Mouse (Mus musculus) limb, embryonic 13.5 days (tissue): Measurements from ENCODE around the gene B4galt1. TPM values are rescaled to one million over a fixed set of nuclear protein-coding genes. Genes with fewer than 3 reads are reported as not detected.

ENCODE experiments used
- ATAC-seq: fragments of 200-750 bp; cut with Nextera tagmentation; 2 replicates; pipeline ENCODE4 v1.8.0; 2017; ENCODE audit warnings: low read depth, moderate number of reproducible peaks, moderate TSS enrichment; ENCODE audit not compliant: low FRiP score
- H3K27ac ChIP-seq: fragments of 300-500 bp; sonication (generic); 2 replicates; pipeline ENCODE4 v1.5.1; 2015; ENCODE audit warnings: inconsistent platforms, mild to moderate bottlenecking, moderate library complexity
- H3K27me3 ChIP-seq: fragments of 300-500 bp; sonication (generic); 2 replicates; pipeline ENCODE4 v1.6.1; 2015; ENCODE audit warnings: mild to moderate bottlenecking, inconsistent platforms
- H3K36me3 ChIP-seq: fragments of 300-500 bp; sonication (generic); 2 replicates; pipeline ENCODE4 v1.6.1; 2015; ENCODE audit warnings: inconsistent platforms, mild to moderate bottlenecking, moderate library complexity
- H3K4me1 ChIP-seq: fragments of 300-500 bp; sonication (generic); 2 replicates; pipeline ENCODE4 v1.6.1; 2015; ENCODE audit warnings: inconsistent platforms
- H3K4me2 ChIP-seq: fragments of 300-500 bp; sonication (generic); replicated peaks from 2 replicates; pipeline ENCODE4 v1.6.1; 2015; ENCODE audit warnings: inconsistent platforms, mild to moderate bottlenecking, moderate library complexity
- H3K4me3 ChIP-seq: fragments of 300-500 bp; sonication (generic); 2 replicates; pipeline ENCODE4 v1.5.1; 2015; ENCODE audit warnings: moderate library complexity, mild to moderate bottlenecking, inconsistent platforms
- H3K9ac ChIP-seq: fragments of 300-500 bp; sonication (generic); 2 replicates; pipeline ENCODE4 v1.6.1; 2015; ENCODE audit warnings: mild to moderate bottlenecking, inconsistent platforms
- H3K9me3 ChIP-seq: fragments of 300-500 bp; sonication (generic); 2 replicates; pipeline ENCODE4 v1.6.1; 2016; ENCODE audit warnings: inconsistent platforms
- WGBS: fragments of 180-500 bp; shearing (Covaris S2); methylation state at CpG from one replicate; pipeline ENCODE4 v1.1.7; 2015; 5-methylcytosine and 5-hydroxymethylcytosine counted together
- polyA plus RNA-seq: library from polyadenylated mRNA; unstranded; fragments of >200 nt; fragmentation: Nextera tagmentation; extraction: Ambion mirVana; gene quantifications from 2 replicates; pipeline ENCODE4 v1.2.1, GENCODE M21; 2015

Gene B4galt1
- polyA plus RNA-seq, 1 experiment from 2014 or later: 41.2 TPM

DNA sequence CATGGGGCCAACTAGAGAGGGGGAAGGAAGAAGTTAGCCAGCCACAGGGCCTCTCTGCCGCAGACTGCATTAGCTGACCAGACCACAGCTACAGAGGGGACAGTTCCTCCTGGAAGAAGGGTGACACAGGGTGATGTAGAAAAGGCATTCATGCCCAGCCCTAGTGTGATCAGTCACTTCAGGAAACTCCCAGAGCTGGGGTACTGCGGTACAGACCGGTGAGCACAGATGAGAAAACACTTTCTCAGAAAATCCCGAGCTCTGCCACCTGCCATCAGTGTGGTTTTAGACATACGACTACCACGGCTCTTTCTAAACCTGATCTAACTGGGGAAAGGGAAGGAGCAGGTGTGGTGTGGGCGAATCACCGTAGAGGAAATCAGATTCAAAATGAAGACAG, 30.1 kb downstream of the B4galt1 start:
- peaks cover 48% of the 10 kb centered on the region for H3K36me3 ChIP-seq
- ATAC-seq: no peak
- no peak overlapping the region for H3K4me3 ChIP-seq
- no peaks in the 10 kb centered on the region for H3K4me1 ChIP-seq
- no peaks in the 10 kb centered on the region for H3K27me3 ChIP-seq
- H3K9ac ChIP-seq: no peak overlapping the region
- H3K27ac ChIP-seq: no peak overlapping the region
- WGBS: 82% methylated on average over 8 of the region's 8 CpGs
- no peak overlapping the region for H3K4me2 ChIP-seq
- no peaks in the 10 kb centered on the region for H3K9me3 ChIP-seq

DNA sequence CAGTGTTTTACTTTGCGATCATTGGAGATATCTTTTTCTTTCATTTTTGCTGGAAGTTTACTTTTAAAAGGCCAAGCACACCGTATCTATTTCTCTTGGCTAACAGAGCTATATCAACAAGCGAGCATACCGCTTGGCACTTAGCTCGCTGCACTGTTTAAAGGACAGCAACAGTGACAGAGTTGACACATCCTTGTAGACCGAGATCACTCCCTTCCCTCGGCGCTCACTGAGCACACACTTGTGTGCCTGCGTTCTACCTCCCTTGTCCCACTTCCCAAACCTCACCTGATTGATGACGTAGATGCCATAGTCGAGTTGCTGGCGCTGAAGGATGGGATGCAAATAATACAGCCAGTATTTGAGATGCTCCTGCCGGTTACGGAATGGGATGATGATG, 30.7 kb downstream of the B4galt1 start:
- Histone ChIP-seq H3K27ac (no peak overlapping the region), H3K36me3 (peaks cover 52% of the 10 kb centered on the region), H3K4me1 (no peaks in the 10 kb centered on the region), H3K9ac (no peak overlapping the region), H3K4me2 (no peak overlapping the region), H3K27me3 (no peaks in the 10 kb centered on the region), H3K9me3 (no peaks in the 10 kb centered on the region), H3K4me3 (no peak overlapping the region)
- 93% methylated on average over 14 of the region's 14 CpGs for WGBS
- no peak for ATAC-seq

DNA sequence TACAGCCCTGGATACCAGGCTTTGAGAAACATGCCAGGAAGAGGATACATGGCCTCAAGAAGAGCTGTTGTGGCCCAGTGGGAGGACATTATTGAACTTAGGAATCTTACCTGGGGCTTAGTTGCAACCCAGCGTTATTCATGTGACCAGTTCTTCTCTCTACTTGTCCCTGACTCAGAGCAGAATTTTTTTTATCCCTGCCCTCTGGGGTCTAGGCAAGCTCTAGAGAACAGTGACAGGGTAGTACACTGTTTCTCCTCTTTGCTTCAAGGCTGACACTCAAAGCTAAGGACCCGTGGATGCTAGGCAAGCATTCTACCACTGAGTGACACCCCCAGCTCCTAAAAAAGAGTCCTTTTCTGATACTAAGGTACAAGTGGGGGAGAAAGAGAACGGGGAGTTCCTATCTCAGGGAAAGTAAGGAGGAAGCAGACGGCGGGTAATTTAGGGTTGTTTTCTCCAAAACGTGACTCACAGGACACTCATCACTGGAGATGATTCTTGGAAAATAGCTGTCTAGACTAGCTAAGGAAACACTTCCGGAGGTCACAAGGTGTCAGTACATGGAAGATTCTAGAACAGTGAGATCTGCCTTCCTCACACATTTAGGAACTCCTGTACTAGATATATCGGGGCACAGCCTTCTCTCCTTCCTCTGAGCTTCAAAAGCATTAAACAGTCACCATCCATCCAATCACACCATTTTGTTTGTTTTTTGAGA, 32.3 kb downstream of the B4galt1 start:
- H3K4me1 ChIP-seq: peaks cover 4% of the 10 kb centered on the region; the same call in 1 of the 2 replicates
- no peaks in the 10 kb centered on the region for H3K9me3 ChIP-seq
- no peak for ATAC-seq
- H3K9ac ChIP-seq: no peak overlapping the region
- H3K4me3 ChIP-seq: no peak overlapping the region
- peaks cover 53% of the 10 kb centered on the region for H3K36me3 ChIP-seq
- no peaks in the 10 kb centered on the region for H3K27me3 ChIP-seq
- WGBS: 83% methylated on average over 8 of the region's 8 CpGs
- no peak overlapping the region for H3K4me2 ChIP-seq
- H3K27ac ChIP-seq: no peak overlapping the region

DNA sequence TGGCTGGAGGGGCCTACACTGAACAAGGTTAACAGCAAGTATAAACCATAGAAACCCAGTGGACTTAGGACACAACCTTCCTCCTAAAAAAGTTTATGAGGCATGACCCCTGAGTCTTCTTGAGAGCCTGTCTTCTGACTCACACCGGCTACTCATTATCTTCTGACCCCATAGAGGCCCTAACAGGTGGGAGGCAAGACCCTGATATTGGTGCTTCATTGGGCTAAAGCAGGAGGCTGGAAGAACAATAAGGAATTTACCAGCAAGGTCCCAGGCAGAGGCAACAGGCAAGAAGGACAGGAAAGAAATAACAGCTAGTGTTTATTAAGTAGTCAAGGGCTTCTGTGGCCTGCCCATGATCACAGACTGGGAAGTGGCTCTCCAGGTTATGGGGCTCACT, 32.9 kb downstream of the B4galt1 start:
- whole genome bisulfite sequencing: 74% methylated on average over 1 of the region's 1 CpGs
- Histone ChIP-seq H3K4me1 (peaks cover 8% of the 10 kb centered on the region; the same call in 1 of the 2 replicates), H3K27me3 (no peaks in the 10 kb centered on the region), H3K4me2 (no peak overlapping the region), H3K9ac (no peak overlapping the region), H3K9me3 (no peaks in the 10 kb centered on the region), H3K27ac (no peak overlapping the region), H3K4me3 (no peak overlapping the region), H3K36me3 (peaks cover 53% of the 10 kb centered on the region)
- no peak for ATAC-seq

DNA sequence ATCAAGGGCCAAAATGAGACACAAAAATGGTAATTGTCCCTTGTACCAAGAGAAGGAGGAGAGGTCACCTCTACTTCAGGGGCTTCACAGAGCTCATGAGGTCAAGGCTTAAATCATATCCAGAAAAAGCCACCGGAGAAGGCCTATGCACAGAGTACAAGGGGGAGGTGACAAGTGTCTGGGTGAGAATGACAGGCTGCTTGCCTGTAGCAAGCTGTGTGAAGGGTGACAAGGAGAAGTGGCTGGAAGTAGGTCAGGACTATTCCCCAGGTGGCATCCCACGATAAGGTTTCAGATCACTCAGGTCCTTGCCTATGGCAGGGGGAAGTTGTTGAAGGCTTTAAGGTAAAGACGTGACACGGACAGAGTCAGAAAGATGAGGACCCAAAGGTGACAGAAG, 33.8 kb downstream of the B4galt1 start:
- ATAC-seq: no peak
- H3K9ac ChIP-seq: no peak overlapping the region
- H3K27ac ChIP-seq: no peak overlapping the region
- H3K36me3 ChIP-seq: peaks cover 47% of the 10 kb centered on the region
- H3K4me2 ChIP-seq: no peak overlapping the region
- WGBS: 90% methylated on average over 4 of the region's 4 CpGs
- H3K9me3 ChIP-seq: no peaks in the 10 kb centered on the region
- H3K27me3 ChIP-seq: no peaks in the 10 kb centered on the region
- no peak overlapping the region for H3K4me3 ChIP-seq
- H3K4me1 ChIP-seq: peaks cover 12% of the 10 kb centered on the region; the same call in 1 of the 2 replicates

DNA sequence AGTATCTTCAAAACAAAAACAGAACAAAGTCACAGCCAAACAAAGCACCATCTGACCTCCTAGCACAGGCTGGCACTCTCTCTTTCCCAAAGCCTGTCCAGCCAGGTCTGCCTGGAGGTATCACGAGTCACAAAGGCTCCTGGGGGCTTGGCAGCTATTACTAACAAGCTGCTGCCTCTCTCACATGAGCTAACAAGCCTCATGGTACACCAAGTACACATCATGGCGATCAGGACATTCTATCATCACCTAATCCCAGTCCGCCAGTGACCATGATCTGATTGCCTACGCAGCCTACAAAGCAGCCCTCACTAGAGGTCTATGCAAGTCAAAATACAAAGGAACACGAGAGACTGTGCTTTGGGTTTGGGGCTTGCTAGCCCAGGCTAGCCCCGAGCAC, 34.7 kb downstream of the B4galt1 start:
- Histone ChIP-seq H3K27me3 (no peaks in the 10 kb centered on the region), H3K9me3 (no peaks in the 10 kb centered on the region), H3K4me3 (no peak overlapping the region), H3K27ac (no peak overlapping the region), H3K4me2 (no peak overlapping the region), H3K4me1 (peaks cover 12% of the 10 kb centered on the region; the same call in 1 of the 2 replicates), H3K9ac (no peak overlapping the region), H3K36me3 (peaks cover 52% of the 10 kb centered on the region)
- no peak for ATAC-seq
- 93% methylated on average over 6 of the region's 6 CpGs for WGBS

DNA sequence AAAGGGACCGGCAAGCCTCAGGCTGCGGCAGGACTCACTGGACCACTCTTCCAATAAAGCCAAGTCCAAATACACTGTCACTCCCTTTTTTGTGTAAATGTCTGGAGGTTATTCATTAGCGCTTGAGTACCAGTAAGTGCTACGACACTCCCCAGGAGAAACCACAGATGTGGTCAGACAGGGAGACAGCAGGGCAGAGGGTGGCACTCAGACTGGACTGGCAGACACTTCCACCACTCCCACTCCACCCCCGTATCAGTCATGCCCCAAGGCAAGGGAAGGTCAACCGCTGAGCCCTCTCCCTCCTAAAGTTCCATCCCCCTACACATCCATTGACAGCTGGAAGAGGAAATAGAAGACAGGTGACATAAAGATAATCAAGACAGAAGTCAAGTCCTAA, 35.4 kb downstream of the B4galt1 start:
- WGBS: 81% methylated on average over 6 of the region's 6 CpGs
- ATAC-seq: no peak
- Histone ChIP-seq H3K27me3 (no peaks in the 10 kb centered on the region), H3K9ac (no peak overlapping the region), H3K4me2 (no peak overlapping the region), H3K4me3 (no peak overlapping the region), H3K27ac (no peak overlapping the region), H3K36me3 (peaks cover 56% of the 10 kb centered on the region), H3K9me3 (no peaks in the 10 kb centered on the region), H3K4me1 (peaks cover 12% of the 10 kb centered on the region; the same call in 1 of the 2 replicates)

DNA sequence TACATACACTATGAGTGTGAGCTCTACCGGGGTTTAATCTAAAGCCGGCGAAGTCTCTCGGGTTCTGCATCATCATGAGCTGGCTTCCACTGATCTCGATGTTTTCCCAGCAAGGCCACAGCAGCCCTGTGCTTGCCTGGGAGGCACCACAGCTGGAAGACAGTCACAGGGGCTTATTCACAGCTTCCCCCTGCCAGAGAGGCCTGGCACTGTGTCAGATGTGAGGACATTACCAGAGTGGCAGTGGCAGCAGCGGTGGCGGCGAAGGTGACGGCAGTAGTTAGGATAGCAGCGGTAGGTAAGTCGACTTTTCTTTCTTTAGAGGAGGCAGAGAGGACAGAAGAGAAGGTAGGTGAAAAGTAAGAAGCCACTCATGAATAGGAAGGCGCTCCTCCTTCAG, 35.9 kb downstream of the B4galt1 start:
- H3K36me3 ChIP-seq: peaks cover 57% of the 10 kb centered on the region
- ATAC-seq: no peak

DNA sequence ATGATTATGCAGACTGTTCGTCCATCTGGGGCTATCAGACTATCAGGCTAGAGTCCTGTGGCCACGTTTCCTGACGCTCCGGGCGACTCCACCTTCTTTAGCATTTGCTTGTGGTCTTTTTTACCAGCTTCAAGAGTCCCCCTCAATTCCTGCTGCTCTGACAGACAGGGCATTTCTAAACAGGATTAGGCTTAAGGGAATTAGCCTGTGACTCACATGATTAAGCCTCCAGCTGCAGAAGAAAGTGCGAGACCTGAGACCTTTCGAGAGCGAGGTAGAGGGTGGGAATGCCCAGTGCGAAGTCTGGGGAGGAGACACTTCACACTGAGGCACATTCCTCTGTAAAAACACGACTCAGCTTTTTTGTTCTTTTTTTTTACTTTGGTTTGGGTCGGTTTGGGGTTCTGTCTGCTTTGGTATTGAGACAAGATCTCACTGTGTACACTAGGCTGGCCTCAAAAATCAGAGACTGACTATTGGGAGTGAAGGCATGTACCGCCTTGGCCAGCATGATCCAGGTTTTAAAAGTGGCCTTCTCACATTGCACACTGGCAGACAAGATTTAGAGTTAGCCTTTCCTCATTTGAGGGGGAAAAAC, 37.9 kb downstream of the B4galt1 start:
- ATAC-seq: no peak

More for the DNA sequence above, 35.9 kb downstream of the B4galt1 start:
- Histone ChIP-seq H3K9ac (no peak overlapping the region), H3K4me3 (no peak overlapping the region), H3K27ac (no peak overlapping the region), H3K9me3 (no peaks in the 10 kb centered on the region), H3K27me3 (no peaks in the 10 kb centered on the region), H3K4me2 (no peak overlapping the region), H3K4me1 (peaks cover 12% of the 10 kb centered on the region; the same call in 1 of the 2 replicates)
- WGBS: 94% methylated on average over 12 of the region's 12 CpGs

DNA sequence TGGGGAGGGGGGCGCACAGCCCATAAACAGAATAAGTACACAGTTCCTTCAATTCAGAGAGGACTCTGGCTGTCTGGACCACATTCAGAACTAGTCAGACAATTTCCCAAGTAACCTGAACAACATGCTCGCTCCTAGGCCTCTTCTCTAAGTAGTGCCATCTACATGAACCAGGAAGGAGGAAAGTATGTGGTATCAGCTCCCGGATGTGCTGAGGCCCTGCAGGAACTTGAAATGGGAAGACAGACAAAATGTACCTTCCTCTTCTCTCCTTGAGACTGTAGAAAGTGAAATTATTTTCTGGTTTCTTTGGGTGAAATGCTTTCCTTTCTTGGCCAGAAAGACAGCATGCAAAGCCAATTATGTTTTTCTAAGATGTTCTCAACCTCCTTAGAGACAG, 38.7 kb downstream of the B4galt1 start:
- no peaks in the 10 kb centered on the region for H3K27me3 ChIP-seq
- no peak overlapping the region for H3K4me2 ChIP-seq
- no peak overlapping the region for H3K27ac ChIP-seq
- no peak overlapping the region for H3K4me3 ChIP-seq
- H3K9ac ChIP-seq: no peak overlapping the region
- ATAC-seq: no peak
- WGBS: 92% methylated on average over 3 of the region's 3 CpGs
- H3K36me3 ChIP-seq: peaks cover 62% of the 10 kb centered on the region
- H3K4me1 ChIP-seq: peaks cover 12% of the 10 kb centered on the region; the same call in 1 of the 2 replicates
- H3K9me3 ChIP-seq: no peaks in the 10 kb centered on the region

More for the DNA sequence above, 37.9 kb downstream of the B4galt1 start:
- no peak overlapping the region for H3K4me3 ChIP-seq
- H3K9ac ChIP-seq: no peak overlapping the region; the same call in 1 of the 2 replicates
- no peaks in the 10 kb centered on the region for H3K27me3 ChIP-seq
- H3K4me2 ChIP-seq: no peak overlapping the region
- peaks cover 60% of the 10 kb centered on the region for H3K36me3 ChIP-seq
- H3K9me3 ChIP-seq: no peaks in the 10 kb centered on the region
- peaks cover 12% of the 10 kb centered on the region; the same call in 1 of the 2 replicates for H3K4me1 ChIP-seq
- 52% methylated on average over 12 of the region's 12 CpGs for WGBS
- no peak overlapping the region for H3K27ac ChIP-seq

DNA sequence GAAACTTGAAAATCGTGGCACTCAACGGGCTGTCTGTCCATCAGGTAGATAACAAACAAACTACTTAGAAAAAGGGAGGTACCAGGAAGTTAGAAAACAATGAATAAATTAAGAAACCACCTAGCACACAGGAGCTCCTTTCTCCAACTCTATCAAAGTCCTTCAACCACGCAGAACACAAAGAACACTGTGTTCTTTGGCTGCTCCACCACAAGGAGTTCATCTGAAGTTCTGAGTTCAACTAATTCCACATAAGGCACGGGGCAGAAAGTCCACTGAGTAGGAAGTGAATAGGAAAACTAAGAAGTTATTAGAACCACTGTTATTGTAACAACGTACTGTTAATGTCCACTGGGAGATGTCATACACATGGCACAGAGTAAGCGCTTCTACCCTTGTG, 39.4 kb downstream of the B4galt1 start:
- peaks cover 63% of the 10 kb centered on the region for H3K36me3 ChIP-seq
- no peak overlapping the region for H3K4me2 ChIP-seq
- H3K9ac ChIP-seq: no peak overlapping the region
- H3K27me3 ChIP-seq: no peaks in the 10 kb centered on the region
- no peak for ATAC-seq
- no peaks in the 10 kb centered on the region for H3K9me3 ChIP-seq
- no peak overlapping the region for H3K27ac ChIP-seq
- no peak overlapping the region for H3K4me3 ChIP-seq
- peaks cover 12% of the 10 kb centered on the region; the same call in 1 of the 2 replicates for H3K4me1 ChIP-seq
- 88% methylated on average over 6 of the region's 6 CpGs for WGBS

DNA sequence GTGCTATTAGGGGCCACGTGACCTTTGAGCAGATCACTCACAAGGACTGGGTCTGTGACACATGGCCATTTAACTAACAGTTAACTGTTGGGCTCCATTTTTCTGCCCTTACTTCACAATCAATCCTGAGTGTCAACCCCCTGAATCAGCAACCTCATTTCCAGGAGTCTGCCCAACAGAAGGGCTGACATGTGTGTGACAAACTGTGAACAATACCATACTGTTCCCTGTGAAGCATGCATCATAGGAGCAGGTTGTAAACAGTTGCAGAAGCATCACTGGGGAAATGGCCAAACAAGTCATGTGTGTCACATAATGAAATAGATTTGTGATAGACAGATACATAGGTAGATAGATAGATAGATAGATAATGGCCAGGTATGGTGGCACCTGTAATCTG, 40.9 kb downstream of the B4galt1 start:
- Histone ChIP-seq H3K27me3 (no peaks in the 10 kb centered on the region), H3K4me1 (peaks cover 12% of the 10 kb centered on the region; the same call in 1 of the 2 replicates), H3K9me3 (no peaks in the 10 kb centered on the region), H3K9ac (no peak overlapping the region), H3K4me3 (no peak overlapping the region), H3K4me2 (no peak overlapping the region), H3K27ac (no peak overlapping the region), H3K36me3 (peaks cover 69% of the 10 kb centered on the region)
- no peak for ATAC-seq
- 91% methylated on average over 1 of the region's 1 CpGs for WGBS
